Mouse (Mus musculus) layer of hippocampus, adult 2 months (tissue): ENCODE results near the gene Arhgap23. TPM values are rescaled to one million over a fixed set of nuclear protein-coding genes. Genes with fewer than 3 reads are reported as not detected.

Experiments used
- DNase-seq, 2 experiments: peaks; one replicate each; pipeline ENCODE4 v3.0.0; 2022; ENCODE audit warnings: low spot score in 2 of 2
- H3K27ac ChIP-seq: fragments of 200-600 bp; 2 replicates; pipeline ENCODE4 v1.8.1; 2022
- H3K4me3 ChIP-seq: fragments of 200-600 bp; 2 replicates; pipeline ENCODE4 v1.8.1; 2022; ENCODE audit warnings: mild to moderate bottlenecking
- CTCF ChIP-seq: fragments of 200-600 bp; conservative IDR thresholded peaks from 2 replicates; pipeline ENCODE4 v1.8.1; 2022; ENCODE audit warnings: antibody characterized with exemption, mild to moderate bottlenecking, moderate library complexity
- total RNA-seq, 2 experiments: library from RNA; stranded (reverse); gene quantifications; 2 replicates each; pipeline ENCODE4 v1.2.3; 2021

Arhgap23 gene
- total RNA-seq, 2 experiments from 2014 or later, result 66.0 to 74.1 TPM

DNA sequence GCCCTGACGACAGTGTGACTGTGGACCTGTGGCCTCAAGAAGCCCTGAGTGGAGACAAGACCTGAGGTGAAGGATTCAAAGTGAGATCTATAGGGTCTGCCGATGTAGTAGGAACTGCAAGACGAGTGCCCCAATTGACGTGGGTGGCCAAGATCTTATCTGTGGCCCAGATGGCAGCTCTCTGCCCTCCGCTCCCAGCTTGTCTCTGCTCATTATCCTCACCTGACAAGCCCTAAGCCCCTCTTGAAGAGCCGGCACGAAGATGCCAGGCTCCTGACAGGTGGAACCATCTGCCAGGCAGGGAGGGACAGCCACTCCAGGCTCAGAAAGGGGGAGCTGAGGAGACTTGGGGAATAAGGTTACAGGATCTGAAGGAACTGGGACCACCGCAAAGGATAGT, 117.0 kb downstream of the Arhgap23 start:
- Histone ChIP-seq H3K27ac (peak overlapping the region; percentile 69; the same call in 1 of the 2 replicates), H3K4me3 (no peak overlapping the region)
- no peak for TF ChIP-seq CTCF
- DNase-seq, result no peak

DNA sequence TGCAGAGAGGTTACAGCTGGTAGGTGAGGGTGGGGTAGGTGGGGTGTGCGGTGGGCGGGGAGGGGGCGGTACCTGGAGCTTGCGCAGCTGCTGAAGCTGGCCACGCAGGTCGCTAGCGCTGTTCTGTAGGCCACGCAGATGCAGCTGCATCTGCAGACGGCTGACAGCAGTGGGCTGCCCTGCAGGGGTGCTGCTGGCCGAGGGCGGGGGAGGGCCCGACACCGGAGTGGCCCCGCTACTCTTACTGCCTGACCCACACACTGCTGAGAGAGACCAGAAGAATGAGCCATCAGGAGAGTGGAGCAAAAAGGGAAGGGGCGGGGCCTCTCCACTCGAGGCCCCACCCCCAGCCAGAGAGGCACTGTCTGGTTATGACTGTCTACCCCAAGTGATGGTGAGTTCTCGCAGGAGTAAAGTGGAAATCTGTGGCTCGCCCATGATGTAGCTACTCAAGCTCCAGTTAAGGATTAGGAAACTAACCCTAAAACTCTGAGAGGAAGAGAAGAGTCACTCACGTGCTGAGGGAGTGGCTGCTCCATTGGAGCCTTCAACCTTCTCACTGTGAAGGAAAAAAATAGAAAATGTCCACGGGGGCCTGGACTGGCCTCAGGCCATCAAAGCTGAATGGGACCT, 117.7 kb downstream of the Arhgap23 start:
- Histone ChIP-seq H3K27ac (peak overlapping the region; percentile 53; the same call in 1 of the 2 replicates), H3K4me3 (no peak overlapping the region)
- no peak for TF ChIP-seq CTCF
- DNase-seq, result no peak

DNA sequence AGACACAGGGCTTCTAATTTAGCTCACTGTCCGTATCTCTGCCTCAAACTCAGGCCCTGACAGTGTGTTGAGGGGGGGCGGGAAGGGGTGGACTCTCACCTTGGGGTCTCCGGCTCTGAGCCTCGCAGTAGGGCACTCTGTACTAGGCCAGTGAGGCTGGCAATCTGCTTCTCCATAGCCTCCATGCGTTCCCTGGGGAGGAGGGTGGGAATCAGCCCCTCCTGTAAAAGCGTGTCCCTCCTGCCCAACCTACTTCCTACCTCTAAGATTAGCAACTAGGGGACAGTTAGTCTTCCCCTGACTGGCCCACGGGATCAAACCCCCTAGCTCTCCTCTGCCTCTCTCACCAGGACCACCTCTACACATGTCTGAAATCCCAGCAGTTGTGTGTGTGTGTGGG, 118.3 kb downstream of the Arhgap23 start:
- peak overlapping the region; percentile 53; the same call in 1 of the 2 replicates for H3K27ac ChIP-seq
- DNase-seq, result no peak
- TF ChIP-seq CTCF, result no peak
- no peak overlapping the region for H3K4me3 ChIP-seq

DNA sequence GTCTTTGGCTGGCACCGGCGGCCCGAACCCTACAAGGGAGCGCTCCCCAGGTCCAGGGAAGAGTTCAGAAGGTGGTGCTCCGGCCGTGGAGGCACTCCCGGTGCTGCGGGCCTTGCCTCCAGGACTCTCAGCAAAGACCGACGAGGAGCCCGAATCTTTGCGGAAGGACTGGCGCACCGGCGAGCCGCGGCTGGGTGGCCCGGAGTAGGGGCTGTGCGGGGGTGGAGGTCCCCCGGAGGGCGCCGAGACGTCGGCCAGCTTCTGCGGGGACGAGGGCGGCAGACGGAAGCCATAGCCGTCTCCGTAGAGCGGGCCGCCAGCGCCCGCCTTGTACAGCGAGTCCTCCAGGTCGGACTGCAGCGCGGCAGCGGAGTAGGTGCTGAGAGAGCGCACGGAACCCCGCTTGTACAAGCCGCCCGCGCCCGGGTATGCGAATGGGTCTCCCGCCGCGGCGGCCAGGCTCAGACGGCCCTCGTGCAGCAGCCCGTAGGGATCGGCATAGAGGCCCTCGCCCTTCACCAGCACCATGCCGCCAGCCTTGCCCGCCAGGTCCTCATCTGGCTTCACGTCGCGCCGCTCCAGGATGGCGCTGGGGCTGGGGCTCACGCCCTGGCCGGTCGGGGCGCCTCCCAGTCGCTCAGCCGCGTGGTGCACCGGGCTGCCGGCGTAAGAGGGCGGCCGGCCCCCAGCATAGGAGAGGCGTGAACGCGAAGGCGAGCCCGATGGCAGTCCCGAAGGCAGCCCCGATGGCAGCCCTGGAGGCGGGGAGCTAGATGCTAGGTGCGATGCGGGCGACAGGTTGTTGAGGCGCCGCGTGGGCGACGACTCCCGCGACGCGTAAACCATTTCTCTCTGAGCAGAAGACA, 119.3 kb downstream of the Arhgap23 start:
- DNase-seq, result peak in 1 of 2 experiments; percentile 48
- H3K27ac ChIP-seq, result peak overlapping the region; percentile 70
- no peak for TF ChIP-seq CTCF
- H3K4me3 ChIP-seq, result peak overlapping the region; percentile 15; the same call in 1 of the 2 replicates

DNA sequence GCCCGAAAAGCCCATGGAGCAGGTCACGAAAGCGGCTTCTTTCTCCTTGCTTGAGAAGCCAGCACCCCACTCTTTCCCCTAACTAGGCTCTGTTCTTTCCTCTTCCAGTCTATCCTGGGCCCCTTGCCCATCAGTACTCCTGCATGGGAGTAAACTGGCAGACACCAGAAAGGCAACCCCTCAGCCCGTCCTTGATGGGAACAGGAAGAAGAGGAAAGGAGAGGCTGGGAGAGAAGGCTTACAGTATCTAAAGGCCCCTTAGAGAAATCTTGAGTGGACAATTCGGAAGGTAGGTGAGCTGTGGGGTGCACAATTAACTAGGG, 119.9 kb downstream of the Arhgap23 start:
- no peak for TF ChIP-seq CTCF
- no peak for DNase-seq
- Histone ChIP-seq H3K27ac (peak overlapping the region; percentile 70), H3K4me3 (no peak overlapping the region)

DNA sequence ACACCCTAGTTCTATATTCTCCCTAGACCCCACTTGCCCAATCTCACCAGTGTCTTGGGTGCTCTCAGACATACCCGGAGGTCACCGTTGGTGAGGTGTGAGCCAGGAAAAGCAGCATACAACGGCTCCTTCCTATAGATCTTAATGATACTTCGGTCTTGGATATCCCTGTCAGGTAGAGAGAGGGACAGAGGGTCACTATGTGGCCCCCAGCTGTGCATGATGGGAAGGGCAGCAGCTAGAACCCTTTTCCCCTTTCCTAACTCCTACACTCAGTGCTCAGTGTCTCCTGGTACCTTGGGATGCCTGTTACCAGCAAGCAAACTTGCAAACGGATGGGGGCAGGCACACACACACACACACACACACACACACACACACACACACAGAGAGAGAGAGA, 120.3 kb downstream of the Arhgap23 start:
- peak overlapping the region; percentile 70; the same call in 1 of the 2 replicates for H3K27ac ChIP-seq
- no peak for DNase-seq
- TF ChIP-seq CTCF, result no peak
- H3K4me3 ChIP-seq, result no peak overlapping the region

DNA sequence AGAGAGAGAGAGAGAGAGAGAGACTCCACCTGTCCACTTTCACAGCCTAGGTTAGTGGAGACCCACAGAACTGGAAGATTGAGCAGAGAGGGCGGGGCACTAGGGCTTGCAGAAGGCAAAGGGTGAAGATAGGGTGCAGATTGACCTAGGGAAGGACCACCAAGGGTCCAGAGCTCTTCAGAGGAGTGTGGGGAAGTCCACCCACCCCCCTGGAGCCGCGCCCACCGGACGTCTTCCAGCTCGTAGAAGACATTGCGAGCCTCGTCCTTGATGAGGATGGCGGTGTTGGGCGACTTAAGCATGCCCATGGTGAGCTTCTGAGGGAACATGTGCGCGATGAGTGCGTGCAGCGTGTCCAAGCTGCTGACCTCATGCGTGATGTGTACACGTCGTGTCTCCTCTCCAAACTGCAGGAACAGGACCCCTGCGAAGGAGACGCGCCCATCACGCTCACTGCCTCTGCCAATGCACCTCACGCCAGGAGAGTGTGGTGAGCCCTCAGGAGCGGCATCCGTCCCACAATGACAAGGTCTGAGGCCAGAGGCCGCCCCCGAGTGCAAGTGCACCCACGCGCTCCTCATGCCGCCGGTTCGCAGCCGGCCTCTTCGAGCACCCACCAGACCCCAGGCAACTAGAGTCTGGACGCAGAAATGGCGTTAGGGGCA, 120.9 kb downstream of the Arhgap23 start:
- peak overlapping the region; percentile 87 for H3K27ac ChIP-seq
- no peak for DNase-seq
- peak overlapping the region; percentile 50; the same call in 1 of the 2 replicates for H3K4me3 ChIP-seq
- TF ChIP-seq CTCF, result no peak

DNA sequence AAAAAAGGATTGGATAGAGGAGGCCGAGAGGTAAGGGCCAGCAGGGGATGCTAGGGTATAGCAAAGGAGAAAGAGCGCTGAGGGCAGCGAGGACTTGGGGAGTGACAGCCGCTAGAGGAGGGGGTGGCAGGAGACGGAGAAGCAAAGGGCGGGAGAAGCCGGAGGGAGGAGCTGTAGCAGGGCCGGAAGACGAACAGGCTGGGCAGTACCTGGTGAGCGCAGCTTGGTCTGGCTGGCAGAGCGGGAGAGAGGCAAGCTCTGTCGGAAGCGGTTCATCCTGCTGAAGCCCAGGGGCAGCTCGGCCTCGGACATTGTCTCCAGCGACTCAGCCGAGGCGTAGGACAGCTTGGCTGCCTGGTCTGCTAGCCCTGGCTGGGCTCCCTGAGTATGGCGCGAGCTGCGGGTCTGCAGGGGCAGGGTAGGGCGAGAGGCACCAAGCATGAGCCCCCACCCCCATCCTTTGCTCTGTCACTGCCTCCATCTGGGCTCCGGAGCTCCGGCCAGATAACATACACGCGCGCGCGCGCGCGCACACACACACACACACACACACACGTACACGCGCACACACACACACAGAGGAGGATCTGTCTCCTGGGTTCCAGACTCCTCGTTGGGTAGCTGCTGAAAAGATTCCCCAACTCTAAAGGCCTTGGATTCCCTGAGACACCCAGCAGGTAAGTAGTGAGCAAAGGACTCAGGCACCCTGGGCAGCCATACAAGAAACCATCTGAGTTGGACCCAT, 121.7 kb downstream of the Arhgap23 start:
- TF ChIP-seq CTCF, result peak; percentile 38
- H3K4me3 ChIP-seq, result peak overlapping the region; percentile 50
- H3K27ac ChIP-seq, result peak overlapping the region; percentile 87
- no peak for DNase-seq

DNA sequence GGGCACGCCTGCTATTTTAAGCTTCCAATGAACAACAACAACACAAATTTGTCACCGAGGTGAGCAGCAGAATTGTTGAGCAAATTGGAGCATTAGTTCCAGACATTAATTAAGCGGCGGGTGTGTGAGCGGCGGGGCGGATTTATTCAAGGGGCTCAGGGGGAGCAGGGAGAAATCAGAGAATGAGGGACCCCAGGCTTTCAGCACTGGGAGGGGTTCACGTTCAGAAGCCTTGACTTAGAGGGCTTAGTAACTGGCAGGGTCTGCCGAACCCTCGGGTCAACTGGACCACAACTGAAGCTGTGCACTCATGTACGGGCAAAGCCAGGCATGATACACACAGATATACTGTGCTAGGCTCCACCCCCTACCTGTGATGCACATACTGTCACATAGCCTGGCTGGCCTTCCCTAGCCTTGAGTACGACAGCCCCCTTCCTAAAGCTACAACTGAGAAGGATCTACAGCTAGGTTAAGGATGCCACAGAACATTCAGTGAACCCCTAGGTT, 122.3 kb downstream of the Arhgap23 start:
- peak overlapping the region; percentile 87 for H3K27ac ChIP-seq
- DNase-seq, result no peak
- no peak for TF ChIP-seq CTCF
- peak overlapping the region; percentile 2; the same call in 1 of the 2 replicates for H3K4me3 ChIP-seq

DNA sequence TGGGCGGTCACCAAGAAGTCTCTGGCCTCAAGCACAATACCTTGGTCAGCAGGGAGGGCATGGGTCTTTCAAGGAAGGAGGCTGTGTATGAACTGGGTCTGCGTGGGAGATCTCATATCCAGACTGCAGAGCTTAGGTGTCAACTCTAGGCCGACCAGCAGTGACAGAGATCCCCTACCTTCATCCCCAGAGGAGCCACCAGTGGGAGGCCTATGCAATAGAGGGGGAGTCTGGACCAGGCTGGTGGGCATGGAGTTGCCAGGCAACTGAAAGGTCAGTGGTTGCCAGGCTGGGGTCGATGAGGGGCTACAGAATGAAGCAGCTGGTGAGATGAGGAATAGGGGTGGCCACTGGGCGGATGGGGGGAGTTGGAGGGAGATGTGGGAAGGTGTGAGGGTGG, 124.3 kb downstream of the Arhgap23 start:
- Histone ChIP-seq H3K4me3 (no peak overlapping the region), H3K27ac (peak overlapping the region; percentile 32; the same call in 1 of the 2 replicates)
- no peak for DNase-seq
- TF ChIP-seq CTCF, result no peak

DNA sequence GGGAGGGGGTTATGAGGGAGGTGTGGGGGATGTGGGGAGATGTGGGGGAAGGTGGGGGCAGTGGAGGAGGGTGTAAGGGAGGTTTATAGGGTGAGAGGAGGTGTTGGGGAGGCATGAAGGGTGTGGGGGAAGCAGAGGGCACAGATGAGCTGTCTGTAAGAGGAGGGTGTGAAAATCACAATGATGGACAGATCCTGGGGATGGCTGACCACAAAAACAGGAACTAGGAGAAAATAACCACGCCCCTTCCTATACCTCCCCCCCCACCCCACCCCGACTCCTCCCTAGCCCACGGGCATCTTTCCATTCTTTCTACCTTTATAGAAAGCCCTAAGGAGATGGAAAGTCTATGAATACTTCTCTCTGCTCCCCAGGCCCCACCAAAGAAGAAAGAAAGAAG, 124.8 kb downstream of the Arhgap23 start:
- no peak overlapping the region for H3K4me3 ChIP-seq
- no peak for DNase-seq
- peak overlapping the region; percentile 88; the same call in 1 of the 2 replicates for H3K27ac ChIP-seq
- TF ChIP-seq CTCF, result no peak

DNA sequence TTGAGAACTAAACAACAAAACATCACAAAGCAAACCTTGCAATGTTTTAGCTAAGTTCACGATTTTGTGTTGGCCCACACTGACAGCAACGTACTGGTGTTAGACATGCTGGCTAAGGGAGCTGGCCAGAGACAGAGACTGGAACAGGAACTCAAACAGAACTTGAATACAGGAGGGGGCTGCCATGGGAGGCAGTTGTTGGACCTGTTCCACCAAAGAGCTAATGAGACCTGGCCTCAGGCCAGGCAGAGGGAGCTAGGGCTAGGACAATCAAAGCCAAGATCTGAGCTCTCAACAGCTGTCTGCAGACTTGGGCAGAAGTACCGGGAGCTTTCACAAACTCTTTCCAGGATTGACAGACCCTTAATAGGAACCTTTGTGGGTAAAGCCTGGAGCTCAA, 125.3 kb downstream of the Arhgap23 start:
- peak overlapping the region; percentile 88; the same call in 1 of the 2 replicates for H3K27ac ChIP-seq
- H3K4me3 ChIP-seq, result no peak overlapping the region
- peak in 1 of 2 experiments; percentile 56 for DNase-seq
- TF ChIP-seq CTCF, result no peak
